Mouse (Mus musculus) lung, postnatal 0 days (tissue): ENCODE data around the gene Opn5.

Source experiments
- CTCF ChIP-seq: IDR thresholded peaks from 2 replicates; pipeline ENCODE4 v1.5.1; 2016; ENCODE audit warnings: antibody characterized with exemption, mild to moderate bottlenecking
- EP300 ChIP-seq: IDR thresholded peaks from 2 replicates; pipeline ENCODE4 v1.6.1; 2016; ENCODE audit warnings: antibody characterized with exemption, mild to moderate bottlenecking, control low read depth

GRCm38 (mm10) chr17:42580623-42581022 is 30.6 kb downstream of the Opn5 start:
- TF ChIP-seq CTCF (no peak), EP300 (no peak)
